Mouse (Mus musculus): ENCODE data around the gene 1810010H24Rik.
"Not testable (repeated sequence)": the region's sequence is repeated elsewhere in the genome, so short reads cannot be mapped to it uniquely, and the experiment has no call there.

Gene 1810010H24Rik

GRCm38 (mm10) chr11:107041396-107041795 is 15.9 kb downstream of the 1810010H24Rik start:
- in situ Hi-C loops (cut with MboI; ENCODE audit: low sequenced_read_pairs) = no loop called here

DNA sequence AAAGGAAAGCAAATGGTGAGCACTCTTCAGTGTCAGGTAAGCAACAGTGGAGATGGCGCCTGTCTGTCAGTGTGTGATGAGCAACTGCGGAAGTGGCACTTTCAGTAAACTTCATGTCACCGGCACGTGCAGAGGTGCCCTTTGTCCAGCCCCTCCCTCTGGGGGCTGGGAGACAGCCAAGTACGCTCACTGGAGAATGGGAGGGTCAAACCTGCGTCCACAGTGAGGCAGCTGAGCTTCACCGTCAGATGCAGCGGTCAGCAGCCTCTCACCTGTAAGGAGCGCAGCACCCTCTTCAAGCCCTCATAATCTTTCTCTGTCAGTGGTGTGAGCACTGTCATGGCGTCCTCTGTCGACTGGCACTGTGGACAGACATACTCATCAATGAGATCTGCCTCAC is 17.9 kb downstream of the 1810010H24Rik start:
- in situ Hi-C loops (cut with MboI; ENCODE audit: low sequenced_read_pairs) = no loop called here

- in situ Hi-C loops (cut with MboI; ENCODE audit: low sequenced_read_pairs) = no loop called here
Measured at GRCm38 (mm10) chr11:107044321-107044720, 18.8 kb downstream of the 1810010H24Rik start.

DNA sequence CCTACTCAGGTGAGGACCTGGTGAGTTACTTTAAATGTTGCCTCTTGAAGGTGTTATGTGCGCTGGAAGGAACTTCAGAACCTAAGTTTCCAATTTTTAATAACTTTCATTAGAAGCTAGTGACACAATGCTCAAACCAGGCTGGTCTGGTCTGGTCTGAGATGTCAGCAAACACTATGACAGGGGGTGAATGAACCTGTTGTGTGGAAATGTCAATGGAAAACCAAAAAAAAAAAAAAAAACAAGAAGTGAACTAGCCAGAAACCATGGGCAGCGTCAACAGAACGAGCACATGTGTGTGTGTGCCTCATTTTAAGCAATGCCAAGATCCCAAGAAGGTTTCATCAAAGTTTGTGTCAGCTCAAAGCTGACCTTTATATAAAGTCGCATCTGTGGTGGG is 20.1 kb downstream of the 1810010H24Rik start:
- in situ Hi-C loops (cut with MboI; ENCODE audit: low sequenced_read_pairs) = no loop called here

GRCm38 (mm10) chr11:107046766-107047620 is 21.5 kb downstream of the 1810010H24Rik start:
- in situ Hi-C loops (cut with MboI; ENCODE audit: low sequenced_read_pairs) = no loop called here

DNA sequence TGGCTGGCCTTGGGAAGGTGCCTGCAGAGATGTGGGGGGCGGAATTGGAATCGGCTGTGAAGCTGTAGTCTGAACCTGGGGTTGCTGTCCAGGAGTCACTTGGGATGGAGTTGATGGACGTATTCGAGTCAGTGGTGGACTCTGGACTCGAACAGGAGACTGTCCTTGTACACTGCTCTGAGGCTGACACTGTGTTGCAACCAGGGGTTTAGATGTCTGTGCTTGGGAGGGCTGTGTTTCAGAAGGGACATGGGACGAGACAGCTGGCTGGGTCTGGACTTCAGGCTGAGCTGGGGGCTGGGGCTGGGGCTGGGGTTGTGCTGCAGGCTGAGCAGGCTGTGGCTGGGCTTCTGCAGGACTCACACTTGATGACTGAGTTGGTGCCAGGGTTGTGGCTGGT is 29.4 kb downstream of the 1810010H24Rik start:
- in situ Hi-C loops (cut with MboI; ENCODE audit: low sequenced_read_pairs) = no loop called here

GRCm38 (mm10) chr11:107057391-107057790 is 31.9 kb downstream of the 1810010H24Rik start:
- in situ Hi-C loops (cut with MboI; ENCODE audit: low sequenced_read_pairs) = no loop called here

DNA sequence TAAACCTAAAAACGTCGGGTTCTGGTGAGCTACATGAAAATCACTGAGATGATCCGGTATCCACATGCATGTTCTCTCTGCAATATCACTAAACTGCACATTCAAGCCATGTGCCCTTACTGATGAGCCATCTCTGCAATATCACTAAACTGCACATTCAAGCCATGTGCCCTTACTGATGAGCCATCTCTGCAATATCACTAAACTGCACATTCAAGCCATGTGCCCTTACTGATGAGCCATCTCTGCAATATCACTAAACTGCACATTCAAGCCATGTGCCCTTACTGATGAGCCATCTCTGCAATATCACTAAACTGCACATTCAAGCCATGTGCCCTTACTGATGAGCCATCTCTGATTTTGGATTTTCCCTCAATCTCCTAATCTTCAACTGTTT is 34.2 kb downstream of the 1810010H24Rik start:
- in situ Hi-C loops (cut with MboI; ENCODE audit: low sequenced_read_pairs) = not testable (repeated sequence)

DNA sequence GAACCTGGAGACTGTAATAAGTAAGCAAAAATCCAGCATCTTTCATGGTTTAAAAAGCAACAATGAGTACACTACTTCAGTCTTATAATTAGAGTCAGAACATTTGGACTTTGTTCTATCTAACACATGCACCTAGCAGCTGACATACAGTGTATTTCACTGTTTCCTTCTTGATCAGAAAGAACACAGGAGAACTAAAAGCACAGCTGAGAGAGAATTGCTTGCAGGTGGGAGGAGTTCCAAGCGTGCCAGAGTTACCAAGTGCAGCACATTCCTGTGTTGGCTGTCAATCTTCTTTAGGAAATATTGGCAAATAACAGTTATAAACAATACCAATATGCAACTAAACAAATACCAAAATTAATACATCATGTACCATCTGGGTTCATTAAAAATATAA is 35.5 kb downstream of the 1810010H24Rik start:
- in situ Hi-C loops (cut with MboI; ENCODE audit: low sequenced_read_pairs) = no loop called here

GRCm38 (mm10) chr11:107063067-107063466 is 37.6 kb downstream of the 1810010H24Rik start:
- in situ Hi-C loops (cut with MboI; ENCODE audit: low sequenced_read_pairs) = no loop called here

DNA sequence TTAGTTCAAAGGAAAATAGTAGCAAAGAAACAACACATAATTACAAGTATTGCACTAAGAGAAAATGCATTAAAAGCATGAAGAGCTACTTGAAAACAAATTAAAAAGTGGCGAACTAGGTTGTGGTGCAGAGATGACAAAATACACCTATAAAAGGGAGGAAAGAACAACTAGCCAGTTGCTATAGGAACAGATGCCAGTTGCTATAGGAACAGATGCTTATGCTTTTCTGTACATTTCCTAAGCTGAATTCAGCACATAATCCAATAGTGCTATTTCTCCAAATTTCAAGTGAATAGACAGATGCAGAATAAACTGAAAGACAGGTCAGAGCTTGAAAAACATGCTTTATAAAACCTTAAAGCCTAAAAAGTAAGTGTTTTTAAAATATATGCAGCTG is 39.1 kb downstream of the 1810010H24Rik start:
- in situ Hi-C loops (cut with MboI; ENCODE audit: low sequenced_read_pairs) = no loop called here

DNA sequence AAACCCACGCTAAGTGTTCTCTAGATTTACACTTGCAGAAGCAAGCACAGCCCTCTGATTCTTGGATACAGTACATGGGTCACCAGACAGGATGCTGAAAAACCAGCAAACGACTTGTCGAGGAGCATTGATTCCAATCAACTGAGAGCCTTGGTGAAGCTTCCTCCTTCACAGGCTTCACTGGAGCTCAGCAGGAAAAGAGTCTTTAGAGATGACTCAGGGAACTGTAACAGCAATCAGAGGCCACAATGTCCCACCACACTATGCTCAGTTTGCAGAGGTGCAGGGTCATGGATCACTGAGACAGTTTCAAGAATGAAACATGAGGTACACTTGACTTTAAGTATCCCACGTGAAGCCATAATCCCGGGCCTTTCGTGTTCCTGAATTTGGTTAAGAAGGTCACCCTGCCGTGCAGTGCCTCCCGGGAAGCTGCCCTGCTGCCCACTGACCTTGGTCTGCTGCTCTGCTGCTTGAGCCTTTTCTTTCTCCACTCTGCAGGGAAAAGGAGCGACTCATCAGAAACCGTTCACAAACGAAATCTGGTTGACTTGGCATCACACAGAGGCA is 39.8 kb downstream of the 1810010H24Rik start:
- in situ Hi-C loops (cut with MboI; ENCODE audit: low sequenced_read_pairs) = no loop called here

Data from CH12F3 (cell line).